Mouse (Mus musculus) cerebellum, postnatal 14 days (tissue): Measurements from ENCODE around the gene Lhfpl4.
A peak's percentile ranks its signal among the peaks of the same experiment; 100 is the strongest.

Experiments used
- DNase-seq, 2 experiments: peaks; one replicate each; pipeline ENCODE4 v3.0.0; 2021; ENCODE audit warnings: mixed read lengths in 2 of 2

Lhfpl4 gene

GRCm38 (mm10) chr6:113168316-113168975 is 26.7 kb downstream of the Lhfpl4 start:
- no peak for DNase-seq

GRCm38 (mm10) chr6:113166661-113167251 is 28.4 kb downstream of the Lhfpl4 start:
- peak; percentile 70 to 74 for DNase-seq

GRCm38 (mm10) chr6:113163513-113163912 is 31.7 kb downstream of the Lhfpl4 start:
- no peak for DNase-seq

- peak; percentile 51 to 67 for DNase-seq
Measured at GRCm38 (mm10) chr6:113161982-113162381, 33.2 kb downstream of the Lhfpl4 start.

- no peak for DNase-seq
Measured at GRCm38 (mm10) chr6:113160106-113160505, 35.1 kb downstream of the Lhfpl4 start.

- DNase-seq, result no peak
Measured at GRCm38 (mm10) chr6:113156064-113156463, 39.1 kb downstream of the Lhfpl4 start.

GRCm38 (mm10) chr6:113154886-113155285 is 40.3 kb downstream of the Lhfpl4 start:
- DNase-seq, result no peak

GRCm38 (mm10) chr6:113154071-113154470 is 41.1 kb downstream of the Lhfpl4 start:
- no peak for DNase-seq

GRCm38 (mm10) chr6:113145249-113145648 is 49.9 kb downstream of the Lhfpl4 start:
- DNase-seq, result no peak

- DNase-seq, result no peak
Measured at GRCm38 (mm10) chr6:113144764-113145163, 50.4 kb downstream of the Lhfpl4 start.

GRCm38 (mm10) chr6:113141389-113142094 is 53.6 kb downstream of the Lhfpl4 start:
- DNase-seq, result no peak

GRCm38 (mm10) chr6:113133360-113133759 is 61.8 kb downstream of the Lhfpl4 start:
- DNase-seq, result no peak

- no peak for DNase-seq
Measured at GRCm38 (mm10) chr6:113120806-113121205, 74.4 kb downstream of the Lhfpl4 start.
